Mouse (Mus musculus) right cerebral cortex, postnatal 10 days (tissue): Measurements from ENCODE around the gene Gpbp1.

Experiments
- DNase-seq, 2 experiments: peaks; one replicate each; pipeline ENCODE4 v3.0.0; 2021; ENCODE audit warnings: low spot score in 2 of 2

The Gpbp1 gene

GRCm38 (mm10) chr13:111467350-111467749 lies 22.6 kb downstream of the Gpbp1 start:
- no peak for DNase-seq

DNA sequence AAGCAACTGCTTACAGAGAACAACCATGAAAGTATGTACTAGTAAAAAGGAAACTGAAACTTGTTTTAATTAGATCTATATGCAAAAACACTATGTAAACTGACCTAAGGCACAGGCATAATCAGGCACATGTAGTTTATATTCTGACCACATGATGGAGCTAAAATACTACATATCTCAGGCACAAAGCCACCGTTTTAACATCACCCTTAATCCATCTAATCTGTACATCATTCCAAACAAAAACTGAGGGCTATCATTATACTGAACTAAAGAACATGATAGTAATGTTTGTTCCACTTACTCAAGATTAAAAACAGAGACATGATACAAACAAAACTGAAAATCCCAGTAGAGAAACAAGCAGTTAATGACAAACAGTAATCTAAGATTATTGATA lies 28.5 kb downstream of the Gpbp1 start:
- no peak for DNase-seq

- no peak for DNase-seq
These were observed 33.1 kb downstream of the Gpbp1 start for GRCm38 (mm10) chr13:111456790-111457189.

DNA sequence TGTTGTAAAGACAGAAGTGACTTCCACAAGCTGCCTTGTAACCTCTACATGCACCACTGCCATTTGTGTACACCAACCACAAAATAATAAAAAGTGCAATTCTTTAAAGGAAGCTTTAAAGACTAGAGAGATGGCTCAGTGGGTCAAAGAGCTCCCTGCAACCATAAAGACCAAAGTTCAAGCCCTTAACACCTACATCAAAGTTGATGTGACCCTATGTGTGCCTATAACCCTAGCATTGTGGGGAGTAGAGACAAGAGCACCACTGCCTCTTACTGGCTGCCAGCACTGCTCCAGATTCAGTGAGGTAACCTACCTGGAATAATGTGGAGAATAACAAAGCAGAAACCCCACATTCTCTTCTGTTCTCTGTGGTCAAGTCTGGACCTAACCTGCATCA lies 45.6 kb downstream of the Gpbp1 start:
- DNase-seq = no peak

GRCm38 (mm10) chr13:111431174-111431573 lies 58.7 kb downstream of the Gpbp1 start:
- no peak for DNase-seq

DNA sequence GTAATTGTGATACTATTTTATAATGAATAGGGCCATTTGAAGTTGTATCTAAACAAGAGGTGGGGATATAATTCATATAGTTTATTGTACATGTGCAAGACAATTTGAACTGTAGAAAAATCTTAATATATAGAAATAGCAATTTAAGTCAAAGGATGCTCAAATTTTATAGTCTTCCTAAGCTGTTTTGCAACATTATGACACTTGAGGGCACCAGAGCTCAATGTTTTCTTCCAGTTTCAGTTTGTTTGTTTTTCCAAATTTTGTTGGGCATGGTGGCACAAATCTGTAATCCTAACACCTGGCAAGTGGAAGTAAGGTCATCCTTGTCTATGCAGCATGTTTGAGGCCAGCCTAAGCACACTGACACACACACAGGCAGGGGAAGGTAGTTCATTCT lies 68.6 kb downstream of the Gpbp1 start:
- DNase-seq = no peak

GRCm38 (mm10) chr13:111418087-111418486 lies 71.8 kb downstream of the Gpbp1 start:
- no peak for DNase-seq

GRCm38 (mm10) chr13:111413156-111413555 lies 76.8 kb downstream of the Gpbp1 start:
- peak; percentile 65 to 81 for DNase-seq

- peak; percentile 35 to 46 for DNase-seq
These were observed 79.1 kb downstream of the Gpbp1 start for GRCm38 (mm10) chr13:111410831-111411230.

DNA sequence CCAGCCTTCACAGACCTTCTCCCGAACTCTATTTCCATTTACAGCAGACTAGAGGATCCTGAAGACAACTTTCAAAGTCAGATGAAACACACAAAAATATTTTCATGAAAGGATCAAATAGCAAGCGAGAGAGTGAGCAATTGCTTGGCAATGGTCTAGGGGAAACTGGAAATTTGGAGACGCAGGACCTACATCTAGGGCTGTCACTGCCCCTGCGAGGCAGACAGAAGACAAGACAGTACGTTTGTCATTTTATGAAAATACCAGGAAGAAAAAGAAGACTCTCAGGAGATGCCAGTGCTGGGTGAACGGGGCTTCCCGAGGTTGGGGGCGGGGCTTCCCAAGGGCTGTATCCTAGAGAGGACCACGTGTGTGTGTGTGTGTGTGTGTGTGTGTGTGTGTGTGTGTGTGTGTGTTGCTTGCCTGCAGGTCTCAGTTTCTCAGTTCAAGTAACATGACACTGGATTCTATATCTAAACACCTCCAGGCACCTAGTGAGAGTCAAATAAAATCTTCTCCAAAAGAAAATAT lies 83.0 kb downstream of the Gpbp1 start:
- peak in 1 of 2 experiments; percentile 46 for DNase-seq

GRCm38 (mm10) chr13:111405956-111406355 lies 84.0 kb downstream of the Gpbp1 start:
- no peak for DNase-seq

- no peak for DNase-seq
These were observed 92.2 kb downstream of the Gpbp1 start for GRCm38 (mm10) chr13:111397600-111398151.

DNA sequence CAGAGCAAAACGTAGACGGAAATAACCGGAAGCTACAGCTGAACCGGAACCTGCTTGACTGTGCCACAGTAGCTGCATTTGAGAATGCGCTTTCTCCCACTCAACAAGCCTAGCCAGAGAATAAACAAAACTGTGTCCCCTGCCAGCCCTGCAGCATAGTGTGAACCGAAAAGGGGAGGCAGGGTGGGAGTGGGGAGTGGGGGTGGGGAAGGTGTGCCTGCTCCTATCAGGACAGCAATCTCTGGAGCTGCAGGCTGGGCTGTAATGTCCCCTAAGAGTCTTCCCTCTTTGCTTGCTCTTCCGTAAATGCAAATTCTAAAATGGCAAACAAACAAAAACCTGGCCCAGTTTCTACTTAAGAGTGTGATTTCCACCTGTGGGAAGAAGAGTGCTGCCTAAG lies 92.8 kb downstream of the Gpbp1 start:
- no peak for DNase-seq

- DNase-seq = no peak
These were observed 94.4 kb downstream of the Gpbp1 start for GRCm38 (mm10) chr13:111395528-111395927.

- DNase-seq = no peak
These were observed 95.0 kb downstream of the Gpbp1 start for GRCm38 (mm10) chr13:111394904-111395303.

- DNase-seq = peak; percentile 55 to 59
These were observed 95.6 kb downstream of the Gpbp1 start for GRCm38 (mm10) chr13:111394341-111394740.

- DNase-seq = no peak
These were observed 96.5 kb downstream of the Gpbp1 start for GRCm38 (mm10) chr13:111393426-111393825.

- DNase-seq = no peak
These were observed 98.5 kb downstream of the Gpbp1 start for GRCm38 (mm10) chr13:111391426-111391825.

- no peak for DNase-seq
These were observed 98.9 kb downstream of the Gpbp1 start for GRCm38 (mm10) chr13:111391011-111391410.

DNA sequence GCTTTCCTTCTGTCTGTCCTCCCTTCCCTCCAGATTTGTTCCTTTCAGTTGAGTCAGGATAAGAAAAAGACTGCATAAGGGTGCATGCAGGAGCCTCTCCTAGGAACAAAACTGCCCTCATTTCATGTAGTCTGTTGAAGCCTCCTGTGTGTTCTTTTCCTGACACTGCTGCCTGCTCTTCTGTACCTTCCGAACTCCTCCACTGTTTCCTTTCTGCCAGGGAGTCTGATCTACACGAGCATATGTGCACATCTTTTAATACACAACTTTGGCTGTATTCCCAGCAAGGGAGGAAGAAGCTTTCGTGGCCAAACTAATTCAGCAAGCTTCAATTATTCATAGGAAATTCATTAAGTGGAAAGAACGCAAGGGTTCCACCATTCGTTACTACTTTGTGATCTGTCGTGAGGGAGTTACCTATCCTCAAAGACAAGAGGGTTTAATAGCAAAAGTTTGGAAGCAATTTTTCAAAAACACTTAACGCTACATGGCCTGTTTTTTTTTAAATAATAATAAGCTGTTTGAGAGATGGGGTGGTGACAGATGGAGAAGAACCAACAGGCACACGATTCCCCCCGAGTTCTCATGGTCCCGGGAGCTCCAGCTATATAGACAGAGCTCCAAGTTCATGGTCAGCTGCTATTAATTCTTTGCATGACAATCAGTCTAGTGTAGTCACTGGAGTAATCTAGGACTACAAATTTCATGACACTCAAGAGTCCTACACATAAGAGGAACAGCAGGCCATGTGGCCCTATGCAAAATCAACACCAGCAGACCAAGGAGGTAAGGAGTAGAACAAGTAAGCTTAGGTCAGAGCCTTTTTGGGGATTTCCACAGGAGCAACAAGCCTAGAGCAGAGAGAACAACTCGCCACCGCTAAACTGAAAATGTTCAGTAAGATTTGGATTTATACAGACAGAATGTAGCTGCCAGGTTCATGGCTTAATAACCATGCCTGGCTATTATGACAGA lies 105.6 kb downstream of the Gpbp1 start:
- no peak for DNase-seq
